Mouse (Mus musculus): ENCODE measurements around the gene Tmem129.

DNA sequence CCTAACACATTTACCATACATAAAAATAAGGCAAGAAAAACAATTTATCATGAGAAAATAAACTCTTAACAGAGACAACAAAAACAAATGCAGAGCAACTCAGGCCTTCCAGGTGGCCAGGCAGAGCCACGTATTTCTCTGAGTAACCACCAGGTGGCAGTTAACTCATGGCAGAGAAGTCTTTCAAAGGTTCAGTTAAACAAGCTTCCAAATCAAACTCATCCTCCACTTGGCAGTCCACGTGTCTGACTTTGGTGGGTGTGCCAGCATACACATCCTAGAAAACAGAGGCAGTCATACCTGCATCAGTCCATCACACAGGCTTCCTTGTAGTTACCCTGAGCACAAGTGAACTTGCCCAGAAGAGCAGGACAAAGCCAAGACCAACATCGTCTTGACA lies 17.6 kb downstream of the Tmem129 start:
- TF ChIP-seq CTCF (IDR thresholded peaks at IDR 0.05; ENCODE audit: borderline replicate concordance, insufficient read depth, low read depth, low read length) (peak; percentile 64), POLR2A (IDR thresholded peaks at IDR 0.05; ENCODE audit: borderline replicate concordance, insufficient read depth, low read length) (no peak)
